Mouse (Mus musculus) myocyte (in vitro differentiated cells): Measurements from ENCODE around the gene Bicc1.

Experiments
- CEBPB ChIP-seq: IDR thresholded peaks from 2 replicates; pipeline ENCODE4 v1.6.1; 2011; ENCODE audit warnings: mild to moderate bottlenecking, moderate library complexity; ENCODE audit not compliant: poor library complexity, insufficient read depth, severe bottlenecking
- E2F4 ChIP-seq: IDR thresholded peaks from one replicate; pipeline ENCODE4 v1.6.1; 2011; ENCODE audit warnings: mild to moderate bottlenecking, control low read depth, moderate library complexity; ENCODE audit not compliant: insufficient read depth
- MAX ChIP-seq: IDR thresholded peaks from one replicate; pipeline ENCODE4 v1.6.1; 2011; ENCODE audit warnings: low read depth, mild to moderate bottlenecking, control low read depth
- MYOD1 ChIP-seq, 3 experiments: IDR thresholded peaks; one replicate each; pipeline ENCODE4 v1.6.1; 2011; ENCODE audit warnings: control low read depth in 2 of 3, low read depth in 2 of 3, mild to moderate bottlenecking in 2 of 3, moderate library complexity in 1 of 3; ENCODE audit not compliant: insufficient read length in 2 of 3, control insufficient read depth in 1 of 3
- MYOG ChIP-seq, 3 experiments: IDR thresholded peaks; one replicate each; pipeline ENCODE4 v1.6.1; 2011; ENCODE audit warnings: control low read depth in 2 of 3, low read depth in 2 of 3, mild to moderate bottlenecking in 2 of 3; ENCODE audit not compliant: insufficient read length in 2 of 3, control insufficient read depth in 1 of 3, insufficient read depth in 1 of 3
- POLR2A ChIP-seq: IDR thresholded peaks from one replicate; pipeline ENCODE4 v1.6.1; 2011; ENCODE audit warnings: low read depth, mild to moderate bottlenecking, control low read depth, moderate library complexity; ENCODE audit not compliant: insufficient read length
- POLR2AphosphoS2 ChIP-seq: IDR thresholded peaks from one replicate; pipeline ENCODE4 v1.6.1; 2011; ENCODE audit warnings: low read depth, control low read depth; ENCODE audit not compliant: insufficient read length
- USF1 ChIP-seq: IDR thresholded peaks from one replicate; pipeline ENCODE4 v1.6.1; 2011; ENCODE audit warnings: low read depth, mild to moderate bottlenecking, control low read depth, moderate library complexity

GRCm38 (mm10) chr10:71170771-71171170 is 11.3 kb upstream of the Bicc1 start:
- TF ChIP-seq POLR2A = no peak
- no peak for TF ChIP-seq CEBPB
- TF ChIP-seq E2F4 = no peak
- TF ChIP-seq USF1 = no peak
- TF ChIP-seq POLR2AphosphoS2 = no peak
- TF ChIP-seq MYOG (IDR thresholded peaks at IDR 0.05; ENCODE audit: control insufficient read depth in 1 of 3, insufficient read depth in 1 of 3, insufficient read length in 2 of 3, low read depth in 2 of 3) = no peak
- no peak for TF ChIP-seq MAX
- no peak for TF ChIP-seq MYOD1 (IDR thresholded peaks at IDR 0.05; ENCODE audit: control insufficient read depth in 1 of 3, insufficient read length in 2 of 3, low read depth in 2 of 3)
